Mouse (Mus musculus): ENCODE measurements around the gene Slc1a3.

Slc1a3 gene

GRCm38 (mm10) chr15:8710146-8711006 lies at the start of gene Slc1a3:
Slc1a3 (minus strand) TSS chr15:8710764.
- in situ Hi-C loops (cut with MboI, MseI) = loop anchor here in 1 of 2 experiments (10.0 kb wide), 1 partner anchor 1136 kb away; no protein-coding TSS in a partner anchor

GRCm38 (mm10) chr15:8759026-8759425 lies 48.5 kb upstream of the Slc1a3 start:
- in situ Hi-C loops (cut with MboI, MseI) = no loop called here

GRCm38 (mm10) chr15:8756441-8756840 lies 45.9 kb upstream of the Slc1a3 start:
- in situ Hi-C loops (cut with MboI, MseI) = no loop called here

GRCm38 (mm10) chr15:8749762-8750161 lies 39.2 kb upstream of the Slc1a3 start:
- in situ Hi-C loops (cut with MboI, MseI) = no loop called here

- in situ Hi-C loops (cut with MboI, MseI) = no loop called here
Observed at GRCm38 (mm10) chr15:8748771-8749170, 38.2 kb upstream of the Slc1a3 start.

- in situ Hi-C loops (cut with MboI, MseI) = no loop called here
Observed at GRCm38 (mm10) chr15:8741593-8741992, 31.0 kb upstream of the Slc1a3 start.

- in situ Hi-C loops (cut with MboI, MseI) = no loop called here
Observed at GRCm38 (mm10) chr15:8740724-8741123, 30.2 kb upstream of the Slc1a3 start.

- in situ Hi-C loops (cut with MboI, MseI) = loop anchor here in 1 of 2 experiments (5.0 kb wide), 1 partner anchor 99 kb away; no protein-coding TSS in a partner anchor
Observed at GRCm38 (mm10) chr15:8738156-8738555, 27.6 kb upstream of the Slc1a3 start.

GRCm38 (mm10) chr15:8734363-8734739 lies 23.8 kb upstream of the Slc1a3 start:
- in situ Hi-C loops (cut with MboI, MseI) = no loop called here

- in situ Hi-C loops (cut with MboI, MseI) = no loop called here
Observed at GRCm38 (mm10) chr15:8733669-8734362, 23.3 kb upstream of the Slc1a3 start.

GRCm38 (mm10) chr15:8728861-8729260 lies 18.3 kb upstream of the Slc1a3 start:
- in situ Hi-C loops (cut with MboI, MseI) = no loop called here

- in situ Hi-C loops (cut with MboI, MseI) = no loop called here
Observed at GRCm38 (mm10) chr15:8722386-8723100, 12.0 kb upstream of the Slc1a3 start.

- in situ Hi-C loops (cut with MboI, MseI) = no loop called here
Observed at GRCm38 (mm10) chr15:8721746-8722145, 11.2 kb upstream of the Slc1a3 start.

- in situ Hi-C loops (cut with MboI, MseI) = no loop called here
Observed at GRCm38 (mm10) chr15:8721005-8721404, 10.4 kb upstream of the Slc1a3 start.

GRCm38 (mm10) chr15:8718496-8718895 lies 7.9 kb upstream of the Slc1a3 start:
- in situ Hi-C loops (cut with MboI, MseI) = loop anchor here in 1 of 2 experiments (10.0 kb wide), 1 partner anchor 1144 kb away; no protein-coding TSS in a partner anchor

GRCm38 (mm10) chr15:8717021-8717571 lies 6.5 kb upstream of the Slc1a3 start:
- in situ Hi-C loops (cut with MboI, MseI) = loop anchor here in 1 of 2 experiments (10.0 kb wide), 1 partner anchor 1142 kb away; no protein-coding TSS in a partner anchor

GRCm38 (mm10) chr15:8716330-8716964 lies 5.9 kb upstream of the Slc1a3 start:
- in situ Hi-C loops (cut with MboI, MseI) = loop anchor here in 1 of 2 experiments (10.0 kb wide), 1 partner anchor 1142 kb away; no protein-coding TSS in a partner anchor

GRCm38 (mm10) chr15:8715666-8716065 lies 5.1 kb upstream of the Slc1a3 start:
- in situ Hi-C loops (cut with MboI, MseI) = loop anchor here in 1 of 2 experiments (10.0 kb wide), 1 partner anchor 1141 kb away; no protein-coding TSS in a partner anchor

- in situ Hi-C loops (cut with MboI, MseI) = loop anchor here in 1 of 2 experiments (10.0 kb wide), 1 partner anchor 1138 kb away; no protein-coding TSS in a partner anchor
Observed at GRCm38 (mm10) chr15:8712433-8712984, 1.9 kb upstream of the Slc1a3 start.

- in situ Hi-C loops (cut with MboI, MseI) = loop anchor here in 1 of 2 experiments (10.0 kb wide), 1 partner anchor 1137 kb away; no protein-coding TSS in a partner anchor
Observed at GRCm38 (mm10) chr15:8711630-8712310, 1.2 kb upstream of the Slc1a3 start.
